Mouse (Mus musculus) brain, embryonic 18.5 days (tissue): ENCODE measurements around the gene Zdhhc18.

Experiments
- DNase-seq: peaks from one replicate; pipeline ENCODE4 v3.0.0-alpha.2; 2012; ENCODE audit warnings: low read depth, low spot score

Gene Zdhhc18

GRCm38 (mm10) chr4:133649989-133650699, at the start of gene Zdhhc18:
Gene Zdhhc18 (minus strand): TSS chr4:133650154.
- no peak for DNase-seq

- no peak for DNase-seq
Observed at GRCm38 (mm10) chr4:133695363-133695762, 45.4 kb upstream of the Zdhhc18 start.

GRCm38 (mm10) chr4:133690252-133690651, 40.3 kb upstream of the Zdhhc18 start:
- no peak for DNase-seq

DNA sequence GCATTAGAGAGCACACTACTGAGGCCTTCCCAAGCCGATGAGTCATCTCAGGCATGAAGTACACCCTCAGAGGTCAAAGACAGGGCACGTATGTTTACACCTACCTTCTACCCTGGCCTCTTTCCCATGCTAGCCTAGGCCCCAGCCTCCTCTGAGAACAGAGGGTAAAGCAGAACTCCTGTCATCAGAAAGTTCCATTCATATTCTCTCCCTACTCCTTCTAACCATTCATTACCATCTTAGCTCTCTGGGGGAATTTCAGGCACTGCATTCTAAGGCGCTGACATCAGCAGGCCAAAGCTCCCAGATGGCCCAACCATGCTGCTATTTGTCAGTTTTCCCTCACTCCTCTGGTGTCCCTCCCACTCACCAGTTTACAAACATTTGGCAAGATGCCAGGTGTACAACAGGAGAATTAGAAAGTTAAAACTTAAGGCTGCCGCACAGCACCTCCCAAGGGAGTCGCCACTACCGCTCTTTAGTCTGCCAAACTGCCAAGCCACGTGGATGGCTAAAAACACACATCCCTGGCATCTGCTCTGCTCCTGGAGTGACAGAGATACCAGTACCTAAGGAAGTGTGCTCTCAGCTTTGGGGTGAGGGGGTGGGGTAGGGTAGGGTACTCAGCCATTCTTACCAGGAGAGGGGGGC, 38.6 kb upstream of the Zdhhc18 start:
- no peak for DNase-seq

DNA sequence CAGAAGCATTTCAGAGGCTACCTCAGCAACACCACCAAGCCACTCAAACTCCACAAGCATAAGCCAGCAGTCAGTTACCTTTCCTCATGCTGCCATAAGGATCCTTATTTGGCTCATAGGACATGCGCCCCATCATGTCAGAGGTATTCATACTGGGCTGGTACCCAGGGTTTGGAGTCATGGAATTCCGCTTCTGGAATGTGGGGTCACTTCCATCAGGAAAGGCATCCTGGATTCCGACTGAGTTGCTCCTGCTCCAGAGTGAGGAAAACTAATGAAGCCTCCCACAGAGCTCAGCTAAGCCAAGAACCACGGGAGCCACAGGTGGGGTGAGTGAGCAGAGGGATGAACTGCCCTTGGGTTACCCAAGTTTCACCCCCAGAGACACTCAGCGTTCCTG, 37.2 kb upstream of the Zdhhc18 start:
- no peak for DNase-seq

DNA sequence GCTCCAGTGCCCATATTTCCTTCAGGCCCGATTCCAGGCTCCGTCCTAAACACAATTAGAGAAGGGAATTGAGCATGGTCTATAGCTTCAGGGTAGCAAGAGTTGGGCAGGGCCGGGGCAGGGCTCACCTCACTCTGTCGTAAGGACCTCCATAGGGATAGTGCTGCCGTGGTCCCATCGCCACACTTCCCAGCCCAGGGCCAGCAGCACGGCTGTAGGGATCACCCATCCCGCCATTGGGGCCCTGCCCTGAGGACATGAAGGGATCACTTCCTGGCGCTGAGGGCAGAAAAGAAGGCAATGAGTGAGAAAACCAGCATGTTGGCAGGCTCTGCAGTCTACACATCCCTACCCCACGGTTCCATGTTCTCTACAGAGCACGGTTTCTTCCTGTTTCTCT, 36.6 kb upstream of the Zdhhc18 start:
- no peak for DNase-seq

- DNase-seq, result no peak
Observed at GRCm38 (mm10) chr4:133680206-133680786, 30.3 kb upstream of the Zdhhc18 start.

GRCm38 (mm10) chr4:133679629-133680028, 29.7 kb upstream of the Zdhhc18 start:
- DNase-seq, result no peak

GRCm38 (mm10) chr4:133677266-133677665, 27.3 kb upstream of the Zdhhc18 start:
- DNase-seq, result no peak

DNA sequence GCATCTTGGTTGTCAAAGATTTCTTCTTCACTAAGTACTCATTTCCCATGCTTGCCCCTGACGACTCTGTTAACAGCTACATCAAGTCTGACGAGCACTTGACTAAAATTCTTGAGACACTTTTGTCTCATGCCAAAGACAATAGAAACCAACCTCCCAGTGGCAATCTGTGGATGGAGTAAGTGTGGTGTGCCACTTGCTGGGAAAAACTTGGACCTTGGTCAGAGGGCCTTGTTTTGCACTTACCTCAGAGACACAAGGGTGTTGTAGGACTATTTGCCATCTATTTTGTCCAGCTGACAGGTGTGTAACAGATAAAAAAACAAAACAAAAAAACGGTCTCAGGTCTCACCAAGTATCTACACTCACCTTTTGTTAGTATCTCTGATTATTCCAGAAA, 26.2 kb upstream of the Zdhhc18 start:
- DNase-seq, result no peak

GRCm38 (mm10) chr4:133675594-133676016, 25.7 kb upstream of the Zdhhc18 start:
- no peak for DNase-seq

DNA sequence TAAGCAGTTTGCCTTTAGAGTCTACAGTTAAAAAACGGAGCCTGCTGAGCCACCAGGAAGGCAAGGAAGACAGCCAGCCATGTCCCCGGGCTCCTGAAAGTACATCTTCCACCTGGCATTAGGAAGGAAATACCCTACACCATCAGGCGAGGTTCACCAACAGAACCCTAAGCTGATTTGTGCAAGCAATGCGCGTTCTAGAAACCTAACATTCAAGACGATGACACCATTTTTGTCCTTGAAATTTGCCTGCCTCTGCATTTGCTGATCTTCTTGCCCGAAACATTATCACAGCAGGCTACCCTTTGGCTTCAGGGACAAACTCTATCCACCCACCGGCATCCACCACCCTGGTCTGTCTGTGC, 24.4 kb upstream of the Zdhhc18 start:
- DNase-seq, result no peak

- no peak for DNase-seq
Observed at GRCm38 (mm10) chr4:133673666-133674330, 23.8 kb upstream of the Zdhhc18 start.

DNA sequence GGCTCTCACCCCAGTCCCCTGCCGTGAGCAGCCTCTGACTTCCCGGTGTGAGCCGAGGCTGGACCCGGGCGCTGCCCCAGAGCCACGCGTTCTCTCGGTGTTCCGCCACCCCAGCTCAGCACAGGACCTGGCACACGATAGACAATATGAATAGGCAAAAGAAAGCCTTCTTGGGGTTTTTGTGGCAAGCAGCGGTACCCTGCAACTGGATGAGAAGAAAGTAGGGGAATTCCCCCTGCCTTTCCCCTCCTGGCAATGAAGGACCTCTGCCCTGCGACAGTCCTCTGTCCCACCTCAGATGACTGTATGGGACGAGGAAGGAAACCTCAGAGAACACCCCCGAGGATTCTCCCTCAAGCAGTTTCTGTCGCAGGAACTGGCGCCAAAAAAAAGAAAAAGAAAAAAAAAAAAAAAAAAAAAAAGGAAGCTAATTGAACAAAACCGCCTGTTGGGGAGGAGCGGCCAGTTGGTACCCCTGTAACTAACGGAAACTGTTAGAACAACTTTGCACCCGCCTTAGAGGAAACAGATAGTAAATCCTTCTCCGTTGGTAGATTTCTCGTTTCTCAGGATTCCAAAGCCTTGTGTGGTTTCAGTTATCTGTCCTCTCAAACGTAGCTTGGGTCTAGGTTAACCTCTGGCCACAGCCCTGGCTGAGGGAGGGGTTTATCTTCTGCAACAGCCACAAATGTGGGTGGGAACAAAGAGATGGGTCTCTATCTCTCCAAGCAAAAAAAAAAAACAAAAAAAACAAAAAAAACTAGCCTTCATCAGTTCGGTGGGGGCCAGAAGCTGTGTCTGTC, 23.1 kb upstream of the Zdhhc18 start:
- DNase-seq, result no peak

DNA sequence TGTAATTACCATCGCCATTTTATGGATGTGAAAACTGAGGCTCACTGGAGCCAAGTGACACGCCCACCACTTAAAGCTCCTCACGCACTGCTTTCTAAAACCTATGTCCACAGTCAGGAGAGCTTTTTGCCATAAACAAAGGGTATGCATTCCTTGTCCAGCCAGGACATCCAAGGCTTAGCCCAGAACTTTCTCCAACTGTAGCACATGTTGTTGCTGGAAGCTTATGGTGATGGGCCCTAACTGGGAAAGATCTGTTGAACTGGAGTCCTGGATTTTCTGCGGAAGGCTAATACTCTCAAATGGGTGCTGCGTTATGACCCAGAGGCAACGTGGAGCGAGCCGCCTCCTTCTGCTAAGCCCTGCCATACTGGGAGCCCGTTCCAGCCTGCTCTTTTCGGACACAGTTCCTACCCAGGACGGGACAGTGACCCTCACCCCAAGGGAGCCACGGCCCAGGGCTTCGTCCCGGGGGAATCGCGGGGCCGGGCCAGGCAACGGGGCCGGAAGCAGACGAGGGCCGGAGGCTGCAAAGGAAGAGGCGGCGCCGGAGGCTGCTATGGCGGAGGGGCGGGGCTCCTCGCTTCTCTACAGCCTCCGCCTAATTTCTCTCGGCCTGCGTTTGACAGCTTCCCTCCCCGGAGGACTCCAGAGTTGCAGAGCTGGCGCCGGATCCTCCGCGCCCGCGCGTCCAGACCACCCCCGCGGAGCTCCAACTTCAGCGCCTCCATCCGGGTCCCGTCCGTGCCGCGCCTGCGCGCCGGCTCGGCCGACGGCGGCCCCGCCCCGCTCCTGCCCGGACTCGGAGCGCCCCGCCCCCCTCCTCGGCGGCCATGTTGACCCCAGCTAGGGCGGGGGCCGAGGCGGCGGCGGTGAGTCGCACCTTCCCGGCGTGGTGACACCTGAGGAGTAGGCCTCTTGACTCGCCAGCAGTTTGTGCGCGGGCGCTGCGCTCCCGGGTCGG, 22.2 kb upstream of the Zdhhc18 start, which contains the start of gene Pigv:
Gene Pigv (minus strand): TSS at position 767 of the 964 bp plus-strand sequence.
- DNase-seq, result peak; percentile 77

- no peak for DNase-seq
Observed at GRCm38 (mm10) chr4:133671184-133671880, 21.4 kb upstream of the Zdhhc18 start.

DNA sequence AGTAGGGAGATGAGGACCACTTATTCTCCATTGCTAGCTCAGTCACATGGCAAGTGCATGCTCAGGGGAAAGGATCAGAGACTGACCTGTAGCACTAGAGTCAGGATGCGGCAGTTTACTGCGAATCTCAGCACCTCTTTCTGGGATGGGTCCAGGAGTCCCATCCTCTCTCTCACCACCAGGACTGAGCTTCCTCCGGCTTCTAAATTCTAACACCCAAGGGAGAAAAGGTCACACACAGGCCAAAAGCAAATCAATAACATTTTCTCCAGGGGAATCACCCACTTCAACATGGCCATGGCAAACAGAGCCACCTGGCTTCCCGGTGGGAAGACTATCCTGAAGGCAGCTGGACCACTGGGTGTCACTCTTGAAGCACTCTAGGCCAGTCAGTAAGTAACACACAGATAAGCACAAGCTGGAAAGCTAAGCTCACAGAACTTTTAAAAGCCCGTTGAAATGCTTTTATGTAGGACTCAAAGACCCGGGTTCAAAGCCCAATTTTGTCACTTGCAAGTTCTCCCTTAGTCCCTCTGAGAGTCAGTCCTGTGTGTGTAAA, 19.8 kb upstream of the Zdhhc18 start:
- no peak for DNase-seq

- no peak for DNase-seq
Observed at GRCm38 (mm10) chr4:133668537-133668936, 18.6 kb upstream of the Zdhhc18 start.

- no peak for DNase-seq
Observed at GRCm38 (mm10) chr4:133666199-133666598, 16.2 kb upstream of the Zdhhc18 start.
